Mouse (Mus musculus) ES-E14 (cell line): Measurements from ENCODE around the gene Mad1l1.

Experiments
- CHD2 ChIP-seq: IDR thresholded peaks from 2 replicates; pipeline ENCODE4 v1.6.1; 2014; ENCODE audit warnings: mild to moderate bottlenecking, low read depth, low read length, inconsistent platforms
- HCFC1 ChIP-seq: IDR thresholded peaks from 2 replicates; pipeline ENCODE4 v1.6.1; 2012; ENCODE audit warnings: low read length, inconsistent platforms, borderline replicate concordance; ENCODE audit not compliant: insufficient read depth
- ZNF384 ChIP-seq: IDR thresholded peaks from 2 replicates; pipeline ENCODE4 v1.6.1; 2012; ENCODE audit warnings: low read depth, low read length, inconsistent platforms

- TF ChIP-seq CHD2 (no peak), HCFC1 (no peak), ZNF384 (no peak)
These were observed 124.9 kb downstream of the Mad1l1 start for GRCm38 (mm10) chr5:140196446-140196845.
